Mouse (Mus musculus): ENCODE results near the gene Lhx2. TPM values are rescaled to one million over a fixed set of nuclear protein-coding genes. Genes with fewer than 3 reads are reported as not detected.
A peak's percentile ranks its signal among the peaks of the same experiment; 100 is the strongest.

Gene Lhx2
- polyA plus RNA-seq, 1 experiment from 2014 or later = not detected

- Histone ChIP-seq H3K27me3 (no peaks in the 10 kb centered on the region; the same call in 1 of the 2 replicates), H3K9me3 (no peaks in the 10 kb centered on the region), H3K9ac (no peak overlapping the region), H3K27ac (no peak overlapping the region), H3K4me3 (no peak overlapping the region), H3K4me1 (no peaks in the 10 kb centered on the region), H3K36me3 (no peaks in the 10 kb centered on the region), H3K4me2 (no peak overlapping the region)
- no peak for ATAC-seq (ENCODE audit: borderline replicate concordance, extremely low read depth, low FRiP score, low TSS enrichment)
- 49% methylated on average over 6 of the region's 6 CpGs for WGBS
Observed at GRCm38 (mm10) chr2:38397882-38398281, 58.8 kb downstream of the Lhx2 start.

DNA sequence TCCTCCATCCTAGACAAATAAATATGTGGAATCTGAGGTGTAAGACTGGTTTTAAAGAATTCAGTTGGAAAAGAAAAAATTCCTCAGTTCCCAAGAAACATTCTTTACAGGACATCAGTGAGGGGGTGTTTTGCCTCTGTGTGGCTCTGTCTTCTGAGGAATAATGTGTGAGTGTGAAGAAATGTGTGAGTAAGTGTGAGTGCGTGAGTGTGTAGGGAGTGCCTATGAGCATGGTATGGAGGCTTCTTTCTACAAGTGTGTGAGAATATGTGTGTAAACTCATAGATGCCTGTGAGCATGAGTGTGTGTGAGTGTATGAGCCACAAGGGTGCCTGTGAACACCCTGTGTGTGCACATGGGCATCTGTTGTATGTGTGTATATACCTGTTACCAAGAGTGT lies 63.5 kb downstream of the Lhx2 start:
- Histone ChIP-seq H3K4me2 (no peak overlapping the region), H3K27ac (no peak overlapping the region), H3K9me3 (no peaks in the 10 kb centered on the region), H3K36me3 (no peaks in the 10 kb centered on the region), H3K4me1 (no peaks in the 10 kb centered on the region), H3K4me3 (no peak overlapping the region), H3K9ac (no peak overlapping the region), H3K27me3 (no peaks in the 10 kb centered on the region; the same call in 1 of the 2 replicates)
- no peak for ATAC-seq (ENCODE audit: borderline replicate concordance, extremely low read depth, low FRiP score, low TSS enrichment)
- 80% methylated on average over 1 of the region's 1 CpGs for WGBS

DNA sequence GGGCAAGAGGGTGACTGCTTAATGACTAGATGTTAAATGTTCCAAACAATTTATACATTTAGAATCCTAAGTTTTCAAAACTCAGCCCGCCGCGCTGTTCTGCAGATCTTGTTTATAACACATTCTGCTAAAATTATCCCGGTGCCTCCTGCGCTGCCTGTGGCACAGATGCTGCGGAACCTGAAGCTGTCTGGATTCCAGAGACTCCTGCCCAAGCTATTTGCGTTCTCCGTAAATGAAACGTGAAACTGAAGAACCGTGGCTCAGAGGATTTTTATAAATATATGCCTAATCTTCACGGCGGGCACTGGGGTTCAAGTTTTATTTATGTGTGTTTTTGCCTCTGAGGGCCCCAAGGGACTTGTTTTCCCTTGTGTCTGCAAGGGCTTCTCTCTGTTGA lies 64.2 kb downstream of the Lhx2 start:
- H3K36me3 ChIP-seq = no peaks in the 10 kb centered on the region
- no peak overlapping the region for H3K4me2 ChIP-seq
- no peak overlapping the region for H3K27ac ChIP-seq
- no peak overlapping the region for H3K9ac ChIP-seq
- no peaks in the 10 kb centered on the region for H3K9me3 ChIP-seq
- H3K4me1 ChIP-seq = no peaks in the 10 kb centered on the region
- ATAC-seq (ENCODE audit: borderline replicate concordance, extremely low read depth, low FRiP score, low TSS enrichment) = no peak
- H3K4me3 ChIP-seq = no peak overlapping the region
- WGBS = 36% methylated on average over 12 of the region's 12 CpGs
- no peaks in the 10 kb centered on the region for H3K27me3 ChIP-seq

- Histone ChIP-seq H3K27me3 (no peaks in the 10 kb centered on the region), H3K27ac (no peak overlapping the region), H3K9me3 (no peaks in the 10 kb centered on the region), H3K4me3 (no peak overlapping the region), H3K36me3 (no peaks in the 10 kb centered on the region), H3K4me1 (no peaks in the 10 kb centered on the region), H3K9ac (no peak overlapping the region), H3K4me2 (no peak overlapping the region)
- ATAC-seq (ENCODE audit: borderline replicate concordance, extremely low read depth, low FRiP score, low TSS enrichment) = no peak
- WGBS = 81% methylated on average over 10 of the region's 10 CpGs
Observed at GRCm38 (mm10) chr2:38404007-38404596, 65.0 kb downstream of the Lhx2 start.

DNA sequence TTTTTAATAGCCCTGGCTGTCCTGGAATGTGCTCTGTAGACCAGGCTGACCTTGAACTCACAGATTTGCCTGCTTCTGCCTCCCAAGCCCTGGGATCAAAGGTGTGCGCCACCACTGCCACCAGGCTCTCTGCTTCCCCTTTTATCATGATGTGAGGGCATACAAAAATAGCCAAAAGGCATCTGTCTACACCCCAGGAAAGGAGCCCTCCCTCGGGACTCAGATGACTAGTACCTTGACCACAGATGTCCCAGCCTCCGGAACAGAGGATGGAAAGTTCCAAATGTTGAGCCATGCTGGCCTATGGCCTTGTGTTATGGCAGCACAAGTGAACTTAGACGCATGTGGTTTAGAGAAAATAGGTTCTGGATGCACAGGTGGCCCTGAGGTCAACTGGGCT lies 66.3 kb downstream of the Lhx2 start:
- Histone ChIP-seq H3K27me3 (no peaks in the 10 kb centered on the region), H3K27ac (no peak overlapping the region), H3K4me2 (no peak overlapping the region), H3K36me3 (no peaks in the 10 kb centered on the region), H3K9me3 (no peaks in the 10 kb centered on the region), H3K9ac (no peak overlapping the region), H3K4me1 (no peaks in the 10 kb centered on the region), H3K4me3 (no peak overlapping the region)
- 74% methylated on average over 4 of the region's 4 CpGs for WGBS
- ATAC-seq (ENCODE audit: borderline replicate concordance, extremely low read depth, low FRiP score, low TSS enrichment) = no peak

GRCm38 (mm10) chr2:38409309-38409708 lies 70.2 kb downstream of the Lhx2 start:
- Histone ChIP-seq H3K4me1 (no peaks in the 10 kb centered on the region), H3K4me2 (no peak overlapping the region), H3K27me3 (0 out of 2 replicates have a peak, but pooled peaks cover 3% of the 10 kb centered on the region), H3K4me3 (no peak overlapping the region), H3K9ac (no peak overlapping the region), H3K27ac (no peak overlapping the region), H3K36me3 (no peaks in the 10 kb centered on the region), H3K9me3 (no peaks in the 10 kb centered on the region)
- no peak for ATAC-seq (ENCODE audit: borderline replicate concordance, extremely low read depth, low FRiP score, low TSS enrichment)
- WGBS = 90% methylated on average over 3 of the region's 3 CpGs

DNA sequence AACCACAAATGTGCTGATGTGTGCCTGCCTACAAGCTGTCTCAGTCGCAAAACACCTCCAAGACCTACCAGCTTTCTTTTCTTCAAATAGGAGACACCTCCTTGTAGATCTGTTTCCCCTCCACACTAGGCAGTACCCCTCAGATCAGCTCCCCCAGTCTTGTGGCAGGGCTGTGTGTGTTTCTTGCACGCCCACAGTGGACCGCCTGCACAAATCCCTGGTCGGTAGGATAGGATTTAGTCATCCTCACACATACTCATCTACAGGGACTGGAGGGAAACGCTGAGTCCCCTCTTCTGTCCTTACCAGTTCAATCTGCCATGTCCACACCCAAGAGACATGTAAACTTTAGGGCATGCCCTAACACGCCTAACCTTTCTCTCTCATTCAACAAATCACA lies 71.1 kb downstream of the Lhx2 start:
- ATAC-seq (ENCODE audit: borderline replicate concordance, extremely low read depth, low FRiP score, low TSS enrichment) = no peak
- Histone ChIP-seq H3K9me3 (no peaks in the 10 kb centered on the region), H3K36me3 (no peaks in the 10 kb centered on the region), H3K9ac (no peak overlapping the region), H3K27ac (no peak overlapping the region), H3K4me1 (no peaks in the 10 kb centered on the region), H3K27me3 (0 out of 2 replicates have a peak, but pooled peaks cover 6% of the 10 kb centered on the region), H3K4me2 (no peak overlapping the region), H3K4me3 (no peak overlapping the region)
- WGBS = 72% methylated on average over 6 of the region's 6 CpGs

DNA sequence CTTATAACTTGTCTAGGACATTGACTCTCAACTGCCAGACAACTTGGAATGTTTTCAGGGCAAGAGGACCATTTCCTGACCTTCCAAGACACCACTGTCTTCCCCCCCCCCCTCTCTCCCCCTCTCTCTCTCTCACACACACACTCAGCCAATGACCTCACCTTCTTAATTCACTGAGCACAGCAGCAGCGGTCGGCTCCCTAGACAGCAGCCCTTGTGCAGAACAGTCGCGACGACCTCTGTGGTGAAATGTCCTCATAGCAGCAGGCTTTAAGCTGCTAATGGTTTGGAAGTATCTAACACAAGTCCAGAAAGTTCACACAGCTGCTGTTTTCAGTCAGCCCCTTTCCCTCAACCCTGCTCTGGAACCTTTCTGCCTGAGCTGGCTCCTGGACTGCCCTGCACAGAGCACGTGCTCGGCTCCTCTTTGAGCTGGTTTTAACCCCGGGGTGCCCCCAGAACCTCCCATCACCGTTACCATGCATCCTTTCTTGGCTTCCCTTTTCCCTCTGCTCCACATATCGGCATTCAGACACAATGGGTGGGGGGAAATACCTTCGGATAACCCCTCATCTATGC lies 73.6 kb downstream of the Lhx2 start:
- 35% methylated on average over 11 of the region's 11 CpGs for WGBS
- no peak for ATAC-seq (ENCODE audit: borderline replicate concordance, extremely low read depth, low FRiP score, low TSS enrichment)
- no peak overlapping the region for H3K27ac ChIP-seq
- no peaks in the 10 kb centered on the region for H3K9me3 ChIP-seq
- H3K27me3 ChIP-seq = 0 out of 2 replicates have a peak, but pooled peaks cover 6% of the 10 kb centered on the region
- H3K4me2 ChIP-seq = no peak overlapping the region
- H3K9ac ChIP-seq = no peak overlapping the region
- H3K36me3 ChIP-seq = no peaks in the 10 kb centered on the region
- H3K4me3 ChIP-seq = no peak overlapping the region
- H3K4me1 ChIP-seq = no peaks in the 10 kb centered on the region

GRCm38 (mm10) chr2:38417970-38418369 lies 78.9 kb downstream of the Lhx2 start:
- Histone ChIP-seq H3K4me3 (no peak overlapping the region), H3K27me3 (0 out of 2 replicates have a peak, but pooled peaks cover 6% of the 10 kb centered on the region), H3K4me1 (no peaks in the 10 kb centered on the region), H3K9me3 (no peaks in the 10 kb centered on the region), H3K27ac (no peak overlapping the region), H3K4me2 (no peak overlapping the region), H3K9ac (no peak overlapping the region), H3K36me3 (no peaks in the 10 kb centered on the region)
- peak; percentile 59; the same call in 1 of the 2 replicates for ATAC-seq (ENCODE audit: borderline replicate concordance, extremely low read depth, low FRiP score, low TSS enrichment)
- WGBS = 14% methylated on average over 4 of the region's 4 CpGs

Other genes with a start within 250 kb of the Lhx2 start
- gene Dennd1a, start 51.9 kb upstream of the Lhx2 start, polyA plus RNA-seq (2015; fragmentation: Nextera tagmentation; extraction: Ambion mirVana) = 9.9 and 12.0 TPM in 2 replicates
- gene Nek6, start 172.4 kb downstream of the Lhx2 start, polyA plus RNA-seq (2015; fragmentation: Nextera tagmentation; extraction: Ambion mirVana) = 124 and 129 TPM in 2 replicates